Mouse (Mus musculus) lung, postnatal 0 days (tissue): Measurements from ENCODE around the gene Pum1. TPM values are rescaled to one million over a fixed set of nuclear protein-coding genes. Genes with fewer than 3 reads are reported as not detected.
"Not testable (repeated sequence)": the region's sequence is repeated elsewhere in the genome, so short reads cannot be mapped to it uniquely, and the experiment has no call there.

Experiments
- ATAC-seq: fragments of 200-750 bp; cut with Nextera tagmentation; 2 replicates; pipeline ENCODE4 v1.8.0; 2017; ENCODE audit warnings: moderate library complexity
- DNase-seq: peaks from one replicate; pipeline ENCODE4 v3.0.0-alpha.2; 2016; ENCODE audit warnings: low spot score
- H3K27ac ChIP-seq: fragments of 300-500 bp; sonication (generic); 2 replicates; pipeline ENCODE4 v1.5.1; 2014; ENCODE audit warnings: antibody characterized with exemption, mild to moderate bottlenecking, low read length, mixed read lengths
- H3K27me3 ChIP-seq: fragments of 300-500 bp; sonication (generic); replicated peaks from 2 replicates; pipeline ENCODE4 v1.6.1; 2014; ENCODE audit warnings: low read length, mixed read lengths; ENCODE audit not compliant: insufficient read depth
- H3K36me3 ChIP-seq: fragments of 300-500 bp; sonication (generic); 2 replicates; pipeline ENCODE4 v1.6.1; 2014; ENCODE audit warnings: low read length, mixed read lengths; ENCODE audit not compliant: insufficient read depth
- H3K4me1 ChIP-seq: fragments of 300-500 bp; sonication (generic); 2 replicates; pipeline ENCODE4 v1.6.1; 2014; ENCODE audit warnings: antibody characterized with exemption, low read depth, low read length, mixed read lengths; ENCODE audit not compliant: insufficient read depth
- H3K4me2 ChIP-seq: fragments of 300-500 bp; sonication (generic); replicated peaks from 2 replicates; pipeline ENCODE4 v1.6.1; 2014; ENCODE audit warnings: low read depth, mild to moderate bottlenecking, low read length, moderate library complexity, mixed read lengths
- H3K4me3 ChIP-seq: fragments of 300-500 bp; sonication (generic); 2 replicates; pipeline ENCODE4 v1.5.1; 2014; ENCODE audit warnings: low read depth, low read length
- H3K9ac ChIP-seq: fragments of 300-500 bp; sonication (generic); replicated peaks from 2 replicates; pipeline ENCODE4 v1.6.1; 2014; ENCODE audit warnings: low read depth, mild to moderate bottlenecking
- H3K9me3 ChIP-seq: fragments of 300-500 bp; sonication (generic); 2 replicates; pipeline ENCODE4 v1.6.1; 2016; ENCODE audit warnings: low read length, mixed read lengths
- CTCF ChIP-seq: IDR thresholded peaks from 2 replicates; pipeline ENCODE4 v1.5.1; 2016; ENCODE audit warnings: antibody characterized with exemption, mild to moderate bottlenecking
- EP300 ChIP-seq: IDR thresholded peaks from 2 replicates; pipeline ENCODE4 v1.6.1; 2016; ENCODE audit warnings: antibody characterized with exemption, mild to moderate bottlenecking, control low read depth
- WGBS: fragments of 180-500 bp; shearing (Covaris S2); extraction: QIAGEN DNeasy Blood & Tissue Kit; methylation state at CpG from one replicate; pipeline ENCODE4 v1.1.7; 2014; 5-methylcytosine and 5-hydroxymethylcytosine counted together
- polyA plus RNA-seq: library from polyadenylated mRNA; unstranded; fragments of >200 nt; fragmentation: Nextera tagmentation; extraction: Ambion mirVana; gene quantifications from 2 replicates; pipeline ENCODE4 v1.2.1, GENCODE M21; 2015

The Pum1 gene
- polyA plus RNA-seq, 1 experiment from 2014 or later: 37.8 TPM

DNA sequence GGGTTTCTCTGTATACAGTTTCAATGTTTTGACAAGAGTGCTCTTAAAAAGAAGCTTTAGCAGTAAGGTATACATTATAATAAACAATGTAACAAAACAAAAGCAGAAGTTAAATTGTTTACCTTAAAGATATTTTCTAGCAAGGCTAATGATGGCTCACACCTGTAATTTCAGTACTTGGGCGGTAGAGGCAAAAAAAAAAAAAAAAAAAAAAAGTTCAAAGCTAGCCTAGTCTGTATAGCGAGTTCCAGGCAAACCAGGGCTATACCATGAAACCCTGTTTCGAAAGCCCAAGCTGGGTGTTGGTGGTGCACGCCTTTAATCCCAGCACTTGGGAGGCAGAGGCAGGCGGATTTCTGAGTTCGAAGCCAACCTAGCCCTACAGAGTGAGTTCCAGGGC lies 3.7 kb upstream of the Pum1 start:
- Histone ChIP-seq H3K4me2 (no peak overlapping the region), H3K27ac (no peak overlapping the region), H3K4me1 (no peaks in the 10 kb centered on the region), H3K36me3 (no peaks in the 10 kb centered on the region), H3K9me3 (no peaks in the 10 kb centered on the region), H3K4me3 (no peak overlapping the region), H3K9ac (no peak overlapping the region), H3K27me3 (no peaks in the 10 kb centered on the region)
- DNase-seq: no peak
- ATAC-seq: no peak
- 87% methylated on average over 6 of the region's 6 CpGs for WGBS
- no peak for TF ChIP-seq CTCF
- TF ChIP-seq EP300: no peak

DNA sequence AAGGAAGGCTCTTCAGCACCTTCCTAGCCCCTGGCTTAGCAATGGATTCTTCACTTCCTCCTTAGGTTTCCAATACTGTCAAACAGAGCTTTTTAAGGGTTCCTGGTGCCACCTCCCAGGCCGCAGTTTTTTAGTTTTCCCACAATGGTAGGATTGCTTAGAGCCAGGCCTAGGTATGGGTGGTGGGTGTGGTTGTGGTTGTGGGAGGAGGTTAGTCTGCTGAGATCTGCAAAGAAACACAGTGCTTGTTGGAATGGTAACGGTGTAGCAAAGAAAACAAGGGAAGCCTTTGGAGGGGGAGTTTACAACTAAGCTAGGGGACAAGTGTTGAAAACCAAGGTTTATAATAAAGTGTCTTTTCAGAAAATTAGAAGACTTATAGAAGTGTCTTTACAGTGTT lies 3.0 kb upstream of the Pum1 start:
- Histone ChIP-seq H3K27ac (no peak overlapping the region), H3K9me3 (no peaks in the 10 kb centered on the region), H3K4me2 (no peak overlapping the region), H3K9ac (no peak overlapping the region), H3K36me3 (no peaks in the 10 kb centered on the region), H3K4me3 (no peak overlapping the region), H3K4me1 (no peaks in the 10 kb centered on the region), H3K27me3 (no peaks in the 10 kb centered on the region)
- 70% methylated on average over 2 of the region's 2 CpGs for WGBS
- DNase-seq: no peak
- TF ChIP-seq CTCF (no peak), EP300 (no peak)
- no peak for ATAC-seq

DNA sequence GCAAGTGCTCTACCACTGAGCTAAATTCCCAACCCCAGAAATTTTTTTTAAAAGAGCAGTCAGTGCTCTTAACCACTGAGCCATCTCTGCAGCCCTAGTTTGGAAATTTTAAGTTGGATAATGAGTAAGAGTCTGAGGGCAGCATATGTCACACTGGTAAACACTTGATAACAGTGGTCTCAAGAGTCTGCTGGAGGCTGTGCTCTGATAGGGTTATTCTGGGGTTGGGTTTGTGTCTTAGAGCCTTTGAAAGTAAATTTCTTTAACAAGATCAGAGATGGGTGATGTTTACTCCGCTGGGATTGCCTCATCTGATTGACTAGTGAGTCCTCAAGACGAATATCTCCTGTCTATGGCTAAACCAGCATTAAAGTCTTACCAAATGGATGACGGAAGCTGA lies 2.0 kb upstream of the Pum1 start:
- 82% methylated on average over 3 of the region's 3 CpGs for WGBS

DNA sequence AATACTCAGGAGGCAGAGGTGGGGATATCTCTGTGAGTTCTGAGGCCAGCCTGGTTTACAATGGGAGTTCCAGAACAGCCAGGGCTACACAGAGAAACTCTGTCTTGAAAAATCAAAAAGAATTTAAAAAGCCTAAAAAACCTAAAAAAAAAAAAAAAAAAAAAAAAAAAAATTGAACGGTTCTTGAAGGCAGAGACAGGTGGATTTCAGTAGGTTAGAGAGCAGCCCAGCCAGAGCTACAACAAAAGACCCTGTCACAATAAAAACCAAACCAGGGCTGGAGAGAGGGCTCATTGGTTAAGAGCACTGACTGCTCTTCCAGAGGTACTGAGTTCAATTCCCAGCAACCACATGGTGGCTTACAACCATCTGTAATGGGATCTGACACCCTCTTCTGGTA lies 816 bp upstream of the Pum1 start:
- H3K4me3 ChIP-seq, H3K27ac ChIP-seq, H3K4me2 ChIP-seq, H3K9ac ChIP-seq, H3K27me3 ChIP-seq, H3K9me3 ChIP-seq, DNase-seq, H3K4me1 ChIP-seq, H3K36me3 ChIP-seq, ATAC-seq: not testable (repeated sequence)
- WGBS: 87% methylated on average over 1 of the region's 1 CpGs

More for the DNA sequence above, 2.0 kb upstream of the Pum1 start:
- ATAC-seq (no peak), DNase-seq (no peak)
- H3K27me3 ChIP-seq: no peaks in the 10 kb centered on the region
- H3K36me3 ChIP-seq: no peaks in the 10 kb centered on the region
- TF ChIP-seq EP300 (no peak), CTCF (no peak)
- no peak overlapping the region for H3K27ac ChIP-seq
- H3K4me1 ChIP-seq: no peaks in the 10 kb centered on the region
- H3K9ac ChIP-seq: no peak overlapping the region
- no peaks in the 10 kb centered on the region for H3K9me3 ChIP-seq
- H3K4me2 ChIP-seq: no peak overlapping the region
- no peak overlapping the region for H3K4me3 ChIP-seq

DNA sequence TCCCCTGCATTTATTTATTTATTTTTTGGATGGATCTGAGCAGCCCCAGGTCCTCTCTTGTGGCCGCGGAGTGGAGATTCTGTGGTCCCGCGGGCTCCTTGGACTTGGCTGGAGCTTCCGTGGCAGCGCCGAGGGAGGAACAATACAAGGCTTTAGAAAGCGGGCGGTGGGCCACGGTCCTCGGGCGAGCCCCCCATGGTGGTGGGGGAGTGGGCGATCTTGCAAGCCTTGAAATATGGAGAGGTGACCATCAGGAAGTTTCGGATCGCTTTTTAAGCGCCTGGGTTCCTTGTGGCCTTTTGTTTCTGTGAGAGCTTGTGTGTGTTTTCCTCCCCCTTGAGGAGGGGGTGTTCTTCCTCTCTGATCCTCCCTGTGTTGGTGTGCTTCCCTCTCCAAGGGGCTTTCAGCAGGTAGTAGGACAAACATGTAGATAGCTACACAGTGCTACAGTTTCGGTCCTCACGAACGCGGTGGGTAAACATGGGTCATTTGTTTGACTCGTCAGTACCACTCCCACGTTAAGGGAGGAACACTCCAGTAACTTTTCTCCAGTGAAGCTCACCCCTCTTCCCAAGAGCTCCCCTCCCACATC lies 785 bp downstream of the Pum1 start:
- H3K9ac ChIP-seq: peak overlapping the region; percentile 97
- peaks cover 3% of the 10 kb centered on the region; the same call in 1 of the 2 replicates for H3K4me1 ChIP-seq
- H3K4me2 ChIP-seq: peak overlapping the region; percentile 70
- no peak for TF ChIP-seq EP300
- no peak for TF ChIP-seq CTCF
- H3K27ac ChIP-seq: peak overlapping the region; percentile 95
- H3K36me3 ChIP-seq: no peaks in the 10 kb centered on the region
- peak overlapping the region; percentile 86 for H3K4me3 ChIP-seq
- DNase-seq (peak; percentile 69), ATAC-seq (peak; percentile 16; the same call in 1 of the 2 replicates)
- no peaks in the 10 kb centered on the region for H3K9me3 ChIP-seq
- WGBS: 0% methylated on average over 22 of the region's 22 CpGs
- no peaks in the 10 kb centered on the region for H3K27me3 ChIP-seq

DNA sequence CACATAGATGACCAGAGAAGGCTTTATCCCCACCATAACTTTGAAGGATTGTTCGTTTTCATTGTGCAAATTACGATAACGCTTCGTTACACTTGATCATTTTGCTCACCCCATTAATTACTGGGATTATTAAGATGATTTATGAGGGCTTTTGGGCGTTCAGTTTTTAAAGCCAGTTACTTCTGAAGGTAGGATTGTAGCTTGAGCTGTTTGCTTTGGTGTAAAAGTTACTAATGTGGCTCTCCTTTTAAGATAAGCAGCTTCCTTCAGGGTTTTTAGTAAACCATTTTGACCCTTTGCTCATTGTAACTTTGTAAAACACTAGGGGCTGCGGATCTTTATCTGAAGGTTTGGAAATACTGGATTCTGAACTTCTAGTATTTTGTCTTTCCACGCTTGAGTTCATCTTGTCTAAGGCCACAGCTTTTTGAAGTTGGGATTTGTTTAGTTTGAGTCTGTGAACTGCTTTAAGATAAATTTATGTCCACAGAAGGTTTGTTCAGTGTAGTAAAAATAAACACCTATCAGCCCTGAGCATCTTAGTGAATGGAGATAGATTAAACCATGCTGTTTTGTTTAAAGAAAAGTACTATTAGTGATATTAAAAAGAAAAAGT lies 1.4 kb downstream of the Pum1 start:
- WGBS: 2% methylated on average over 7 of the region's 7 CpGs
- DNase-seq (no peak), ATAC-seq (no peak)
- H3K36me3 ChIP-seq: no peaks in the 10 kb centered on the region
- H3K9ac ChIP-seq: peak overlapping the region; percentile 97
- peaks cover 3% of the 10 kb centered on the region; the same call in 1 of the 2 replicates for H3K4me1 ChIP-seq
- peak overlapping the region; percentile 95 for H3K27ac ChIP-seq
- H3K27me3 ChIP-seq: no peaks in the 10 kb centered on the region
- H3K9me3 ChIP-seq: no peaks in the 10 kb centered on the region
- no peak for TF ChIP-seq EP300
- no peak for TF ChIP-seq CTCF
- H3K4me2 ChIP-seq: peak overlapping the region; percentile 70
- H3K4me3 ChIP-seq: peak overlapping the region; percentile 86
